Mouse (Mus musculus) bone marrow, adult 2 months (tissue): ENCODE measurements around the gene Kcnv2.

ENCODE experiments used
- CTCF ChIP-seq: fragments of 200-500 bp; IDR thresholded peaks from 2 replicates; pipeline ENCODE4 v1.5.1; 2011; ENCODE audit warnings: low read length, control low read depth; ENCODE audit not compliant: control insufficient read depth, insufficient read depth
- POLR2A ChIP-seq: fragments of 200-500 bp; IDR thresholded peaks from 2 replicates; pipeline ENCODE4 v1.6.1; 2011; ENCODE audit warnings: low read depth, mild to moderate bottlenecking, control low read depth, low read length, borderline replicate concordance; ENCODE audit not compliant: control insufficient read depth

DNA sequence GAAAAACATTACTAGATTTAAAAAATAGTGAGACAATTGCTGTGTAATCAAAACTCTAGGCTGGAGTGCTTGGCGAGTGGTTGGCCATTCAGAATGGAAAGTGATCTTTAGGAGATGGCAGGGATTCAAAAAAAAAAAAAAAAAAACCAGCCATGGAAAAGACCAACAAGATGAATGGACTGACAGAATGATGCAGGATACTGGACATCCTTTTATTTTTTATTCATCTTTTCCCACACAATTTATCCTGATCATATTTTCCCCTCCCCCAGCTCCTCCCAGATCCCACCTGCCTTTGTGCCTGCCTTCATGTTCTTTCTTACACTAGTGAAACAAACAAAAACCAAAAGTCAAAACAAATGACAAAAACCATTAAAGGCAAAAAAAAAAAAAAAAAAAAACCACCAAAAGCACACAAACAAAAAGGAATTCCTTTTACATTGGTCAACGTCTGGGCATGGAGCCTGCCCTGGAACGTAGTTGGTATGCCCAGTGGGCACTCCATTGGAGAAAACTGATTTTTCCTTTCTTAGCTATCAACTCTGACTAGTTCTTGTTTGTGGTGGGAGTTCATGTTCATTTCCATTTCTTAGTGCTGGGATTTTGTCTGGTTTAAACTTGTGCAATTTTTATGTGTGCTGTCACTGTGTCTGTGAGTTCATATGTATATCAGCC is 47.2 kb downstream of the Kcnv2 start:
- TF ChIP-seq CTCF (no peak), POLR2A (no peak)
